Comparison of ENCODE assay signal across 8 mouse cellular contexts in the genomic region with DNA sequence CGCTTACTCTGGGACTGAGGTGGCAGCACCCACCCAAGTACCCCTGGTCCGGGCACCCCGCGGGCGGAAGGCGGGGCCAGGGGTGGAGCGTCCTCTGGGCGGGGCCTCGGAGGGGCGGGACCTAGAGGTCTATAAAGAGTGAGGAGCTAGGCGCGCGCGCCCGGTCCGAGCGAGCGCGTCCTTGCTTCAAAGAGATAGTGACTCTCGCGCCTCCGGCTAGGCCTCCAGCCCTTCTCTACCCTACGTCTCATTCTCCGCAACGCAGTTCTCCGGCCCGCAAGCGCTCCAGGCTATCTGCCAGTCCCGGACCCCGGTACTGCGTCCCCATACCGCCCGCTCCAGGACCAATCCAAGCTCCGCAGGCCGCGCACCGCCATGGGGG. TPM values are rescaled to one million over a fixed set of nuclear protein-coding genes. Genes with fewer than 3 reads are reported as not detected.
A peak's percentile ranks its signal among the peaks of the same experiment; 100 is the strongest.
DNase-seq lines count a peak whose midpoint lies in the region; ATAC-seq and TF ChIP-seq lines count a peak whose summit lies in the region.

Cd81 (plus strand) TSS at position 114 of the 382 bp plus-strand sequence.

- H3K27ac ChIP-seq in MEL (ENCODE audit: control insufficient read depth, low read depth, low read length), result peak within 1 kb of the TSS; percentile 80
- peak within 1 kb of the TSS; percentile 89 for H3K27ac ChIP-seq in cerebellum, adult 2 months (ENCODE audit: insufficient read depth, low read length)
- H3K27ac ChIP-seq in forebrain, postnatal 0 days (ENCODE audit: low read depth, low read length), result peak within 1 kb of the TSS; percentile 90
- H3K27ac ChIP-seq in liver, postnatal 0 days (ENCODE audit: low read depth), result peak within 1 kb of the TSS; percentile 96
- H3K27ac ChIP-seq in neural tube, embryonic 14.5 days (ENCODE audit: low read depth, low read length), result peak within 1 kb of the TSS; percentile 60

- TF ChIP-seq POLR2A in MEL (IDR thresholded peaks at IDR 0.05; ENCODE audit: control insufficient read depth in 1 of 2, insufficient read depth in 1 of 2, low read depth in 1 of 2, low read length in 2 of 2, poor library complexity in 1 of 2), result peak; percentile 86 to 99
- TF ChIP-seq POLR2A in cerebellum, adult 2 months (IDR thresholded peaks at IDR 0.05; ENCODE audit: borderline replicate concordance, insufficient read depth, low read length), result peak; percentile 73

- peak within 1 kb of the TSS; percentile 87 for H3K4me2 ChIP-seq in forebrain, postnatal 0 days (ENCODE audit: low read depth)
- H3K4me2 ChIP-seq in liver, postnatal 0 days (ENCODE audit: low read depth, low read length), result peak within 1 kb of the TSS; percentile 91
- H3K4me2 ChIP-seq in neural tube, embryonic 14.5 days (ENCODE audit: low read depth, low read length), result peak within 1 kb of the TSS; percentile 86

- H3K4me3 ChIP-seq in MEL (ENCODE audit: control insufficient read depth in 1 of 2, insufficient read depth in 1 of 2, low read depth in 2 of 2, low read length in 2 of 2), result peak within 1 kb of the TSS; percentile 73 to 83
- H3K4me3 ChIP-seq in cerebellum, adult 2 months (replicated peaks; ENCODE audit: insufficient read depth, low read depth, low read length), result peak within 1 kb of the TSS; percentile 93
- peak within 1 kb of the TSS; percentile 92 for H3K4me3 ChIP-seq in forebrain, postnatal 0 days (ENCODE audit: low read depth, low read length)
- peak within 1 kb of the TSS; percentile 87 for H3K4me3 ChIP-seq in liver, postnatal 0 days (ENCODE audit: low read depth, low read length)
- peak within 1 kb of the TSS; percentile 64 for H3K4me3 ChIP-seq in neural tube, embryonic 14.5 days (ENCODE audit: low read depth, low read length)

- under 1% methylated on average over 37 of the region's 37 CpGs for WGBS in cerebellum, adult 2 months
- WGBS in forebrain, postnatal 0 days, result under 1% methylated on average over 35 of the region's 37 CpGs
- under 1% methylated on average over 36 of the region's 37 CpGs for WGBS in liver, postnatal 0 days (ENCODE audit: insufficient replicate concordance)
- under 1% methylated on average over 37 of the region's 37 CpGs for WGBS in neural tube, embryonic 14.5 days

- no peak for TF ChIP-seq EP300 in MEL (IDR thresholded peaks at IDR 0.05; ENCODE audit: low read depth in 1 of 2, low read length in 2 of 2)
- no peak for TF ChIP-seq EP300 in liver, postnatal 0 days (IDR thresholded peaks at IDR 0.05; ENCODE audit: low read depth)

- intact Hi-C loops in heart, postnatal 25 days (cut with DNase I), result loop anchor here (1.0 kb wide), 1 partner anchor 44 kb away; no protein-coding TSS in a partner anchor

- peak within 1 kb of the TSS; percentile 81 for H3K9ac ChIP-seq in MEL (ENCODE audit: control insufficient read depth, low read depth, low read length, poor library complexity, severe bottlenecking)
- peak within 1 kb of the TSS; percentile 98 for H3K9ac ChIP-seq in forebrain, postnatal 0 days
- H3K9ac ChIP-seq in liver, postnatal 0 days (replicated peaks), result peak within 1 kb of the TSS; percentile 92
- H3K9ac ChIP-seq in neural tube, embryonic 14.5 days (replicated peaks; ENCODE audit: low read depth, low read length), result peak within 1 kb of the TSS; percentile 78

- peaks cover 0 to 46% of the 10 kb centered on the region in 2 experiments; a peak in 2 of 4 replicates for H3K36me3 ChIP-seq in MEL (ENCODE audit: control insufficient read depth in 1 of 2, insufficient read depth in 2 of 2, low read length in 2 of 2)
- no peaks in the 10 kb centered on the region for H3K36me3 ChIP-seq in forebrain, postnatal 0 days (ENCODE audit: insufficient read depth)
- no peaks in the 10 kb centered on the region; the same call in 1 of the 2 replicates for H3K36me3 ChIP-seq in liver, postnatal 0 days (replicated peaks; ENCODE audit: insufficient read depth, low read length)
- H3K36me3 ChIP-seq in neural tube, embryonic 14.5 days (ENCODE audit: control insufficient read depth, insufficient read depth, low read length), result no peaks in the 10 kb centered on the region

- TF ChIP-seq CTCF in MEL (IDR thresholded peaks at IDR 0.05 in 2 of 3, conservative IDR thresholded peaks at IDR 0.05 in 1 of 3; ENCODE audit: control insufficient read depth in 1 of 3, insufficient read depth in 1 of 3, low read depth in 2 of 3, low read length in 3 of 3, poor library complexity in 1 of 3, severe bottlenecking in 1 of 3), result 0 out of 6 replicates have a peak, but pooled peaks of 1 of the 3 experiments have one; percentile 0
- TF ChIP-seq CTCF in cerebellum, adult 2 months (IDR thresholded peaks at IDR 0.05; ENCODE audit: borderline replicate concordance, insufficient read depth, low read depth, low read length), result no peak
- no peak for TF ChIP-seq CTCF in forebrain, postnatal 0 days (IDR thresholded peaks at IDR 0.05; ENCODE audit: low read depth)
- no peak for TF ChIP-seq CTCF in liver, postnatal 0 days (IDR thresholded peaks at IDR 0.05; ENCODE audit: low read depth)

- H3K27me3 ChIP-seq in MEL (ENCODE audit: control insufficient read depth in 1 of 2, insufficient read depth in 2 of 2, low read length in 2 of 2), result no peaks in the 10 kb centered on the region
- H3K27me3 ChIP-seq in cerebellum, adult 2 months (ENCODE audit: control insufficient read depth, insufficient read depth, low read length), result no peaks in the 10 kb centered on the region
- no peaks in the 10 kb centered on the region for H3K27me3 ChIP-seq in forebrain, postnatal 0 days (ENCODE audit: insufficient read depth, low read length)
- H3K27me3 ChIP-seq in liver, postnatal 0 days (ENCODE audit: insufficient read depth, low read length), result no peaks in the 10 kb centered on the region
- H3K27me3 ChIP-seq in neural tube, embryonic 14.5 days (ENCODE audit: control insufficient read depth, insufficient read depth, low read length), result no peaks in the 10 kb centered on the region

- no peaks in the 10 kb centered on the region for H3K9me3 ChIP-seq in MEL (replicated peaks; ENCODE audit: insufficient read depth, low read length)
- no peaks in the 10 kb centered on the region for H3K9me3 ChIP-seq in forebrain, postnatal 0 days (ENCODE audit: low read length)
- H3K9me3 ChIP-seq in liver, postnatal 0 days (ENCODE audit: low read length), result no peaks in the 10 kb centered on the region
- H3K9me3 ChIP-seq in neural tube, embryonic 14.5 days (ENCODE audit: control insufficient read depth, low read length), result no peaks in the 10 kb centered on the region

- H3K79me2 ChIP-seq in MEL (ENCODE audit: control insufficient read depth, insufficient read depth, low read length, poor library complexity), result peaks cover 23% of the 10 kb centered on the region

- peak; percentile 93 for DNase-seq in MEL (ENCODE audit: low read depth, low spot score)
- peak; percentile 73 to 79 for DNase-seq in cerebellum, adult 2 months
- peak; percentile 81 for DNase-seq in forebrain, postnatal 0 days
- DNase-seq in heart, postnatal 25 days (ENCODE audit: low spot score), result peak; percentile 84
- peak; percentile 86 for DNase-seq in layer of hippocampus, adult 11-12 months (ENCODE audit: low spot score)
- peak; percentile 91 for DNase-seq in liver, postnatal 0 days
- peak; percentile 97 for DNase-seq in testis, postnatal 10 days (ENCODE audit: low spot score)

- peak; percentile 75 for ATAC-seq in forebrain, postnatal 0 days
- ATAC-seq in liver, postnatal 0 days, result peak; percentile 84
- peak; percentile 75 for ATAC-seq in neural tube, embryonic 14.5 days (ENCODE audit: low read depth)

- H3K4me1 ChIP-seq in MEL (ENCODE audit: control insufficient read depth in 1 of 2, insufficient read depth in 2 of 2, low read length in 2 of 2), result peaks cover 31 to 48% of the 10 kb centered on the region in 2 experiments
- peaks cover 19% of the 10 kb centered on the region for H3K4me1 ChIP-seq in cerebellum, adult 2 months (ENCODE audit: control insufficient read depth, insufficient read depth, low read length)
- H3K4me1 ChIP-seq in forebrain, postnatal 0 days (ENCODE audit: insufficient read depth), result peaks cover 26% of the 10 kb centered on the region
- H3K4me1 ChIP-seq in liver, postnatal 0 days (ENCODE audit: insufficient read depth), result peaks cover 74% of the 10 kb centered on the region
- H3K4me1 ChIP-seq in neural tube, embryonic 14.5 days (ENCODE audit: control insufficient read depth, insufficient read depth, low read length), result peaks cover 25% of the 10 kb centered on the region

- TF ChIP-seq RAD21 in MEL (IDR thresholded peaks at IDR 0.05; ENCODE audit: low read depth, low read length), result no peak

TF ChIP-seq in MEL, 35 proteins besides CTCF, POLR2A, EP300 and RAD21 (continues in another document):
- TF ChIP-seq MEF2A (IDR thresholded peaks at IDR 0.05; ENCODE audit: extremely low read depth, insufficient replicate concordance, low read depth, low read length, poor library complexity, severe bottlenecking) (no peak), TCF12 (IDR thresholded peaks at IDR 0.05; ENCODE audit: low read depth, low read length) (no peak; the same call in 1 of the 2 replicates), TBP (IDR thresholded peaks at IDR 0.05; ENCODE audit: low read depth, low read length) (peak; percentile 97), ZNF384 (IDR thresholded peaks at IDR 0.05; ENCODE audit: low read depth, low read length) (no peak), SIN3A (IDR thresholded peaks at IDR 0.05; ENCODE audit: low read length) (peak; percentile 70; the same call in 1 of the 2 replicates), UBTF (IDR thresholded peaks at IDR 0.05; ENCODE audit: borderline replicate concordance, insufficient read depth, low read depth, low read length) (peak; percentile 79; the same call in 1 of the 2 replicates), MXI1 (IDR thresholded peaks at IDR 0.05; ENCODE audit: low read depth, low read length) (no peak; the same call in none of the 2 replicates), ETS1 (IDR thresholded peaks at IDR 0.05; ENCODE audit: low read depth, low read length) (0 out of 2 replicates have a peak, but pooled peaks have one; percentile 6), POLR2AphosphoS2 (IDR thresholded peaks at IDR 0.05; ENCODE audit: low read length) (peak; percentile 97), JUND (IDR thresholded peaks at IDR 0.05; ENCODE audit: low read depth, low read length) (no peak), NELFE (IDR thresholded peaks at IDR 0.05; ENCODE audit: low read depth, low read length) (peak; percentile 98), ZMIZ1 (IDR thresholded peaks at IDR 0.05; ENCODE audit: low read depth, low read length) (peak; percentile 98), HCFC1 (IDR thresholded peaks at IDR 0.05; ENCODE audit: low read depth, low read length) (peak; percentile 74)

RNA-seq across cellular contexts. Expression of gene Cd81, which starts in this region (rescaled TPM):
- total RNA-seq in MEL (2012; rRNA removed), result 86.8 and 105 TPM in 2 replicates
- 100 to 1,000 TPM in 1 of 2 experiments, not detected in 1; 133 TPM for polyA plus RNA-seq in MEL (2012; ENCODE audit: insufficient read depth in 1 of 2, insufficient read length in 2 of 2, low read depth in 1 of 2, low replicate concordance in 2 of 2, missing spikeins in 1 of 2)
- 841 and 916 TPM in 2 replicates for polyA plus RNA-seq in cerebellum, adult 2 months (2012; rRNA removed)
- total RNA-seq in forebrain, postnatal 0 days (2014; rRNA removed), result 349 and 423 TPM in 2 replicates
- 470 and 473 TPM in 2 replicates for polyA plus RNA-seq in forebrain, postnatal 0 days (2015; fragmentation: Nextera tagmentation; extraction: Ambion mirVana)
- 100 to 1,000 TPM; 424 to 455 TPM for total RNA-seq in heart, postnatal 25 days (2021)
- 213 and 231 TPM in 2 replicates for polyA plus RNA-seq in liver, postnatal 0 days (2015; fragmentation: Nextera tagmentation; extraction: Ambion mirVana)
- 456 and 461 TPM in 2 replicates for polyA plus RNA-seq in neural tube, embryonic 14.5 days (2014; fragmentation: Nextera tagmentation; extraction: Ambion mirVana)

Comparison
In these comparisons a context has a peak if more than half of its experiments do, and no peak if none do; other contexts are left out.
1. Peak in every context shown above with its lines: DNase-seq, ATAC-seq, H3K4me3 ChIP-seq and H3K27ac ChIP-seq.